Mouse (Mus musculus) adipose tissue, adult 10 weeks (tissue): ENCODE data around the gene Ehf. TPM values are rescaled to one million over a fixed set of nuclear protein-coding genes. Genes with fewer than 3 reads are reported as not detected.

ENCODE experiments used
- polyA plus RNA-seq: library from polyadenylated mRNA; stranded (reverse); fragments of 350-450 nt; fragmentation: Illumina TruSeq; extraction: RNeasy Lipid Tissue Mini Kit (QIAGEN cat#74804); gene quantifications from one replicate; pipeline ENCODE4 v1.2.3, GENCODE M21; 2014; ENCODE audit warnings: low read depth, low replicate concordance

Gene Ehf
- 66.0 TPM for polyA plus RNA-seq

DNA sequence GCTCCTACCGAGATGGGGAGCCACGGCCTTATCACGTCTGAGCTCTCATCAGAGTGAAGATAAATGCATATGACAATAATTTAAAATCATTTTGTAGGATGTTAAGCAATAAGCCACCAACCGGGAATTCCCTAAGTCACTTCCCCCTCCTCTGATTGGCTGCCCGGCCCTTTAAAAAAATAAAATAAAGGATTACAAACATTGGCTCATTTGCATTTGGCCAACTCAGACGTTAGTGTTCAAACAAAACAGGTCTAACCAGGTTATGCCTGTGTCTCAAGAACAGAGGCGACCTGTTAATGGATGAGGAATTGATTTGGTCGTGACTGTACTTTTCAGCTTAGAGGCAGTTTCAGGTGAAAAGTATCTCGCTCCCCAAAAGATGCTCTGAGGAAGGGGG lies at the start of gene Ehf:
TSS of gene Ehf (minus strand) at position 147 of the 400 bp plus-strand sequence.

Other genes starting within 250 kb of the Ehf start
- gene Pdhx, start 229.8 kb downstream of the Ehf start, polyA plus RNA-seq, result 28.4 TPM
- gene Apip, start 229.6 kb downstream of the Ehf start, polyA plus RNA-seq, result 45.9 TPM
- 3.5 TPM for gene Elf5, start 108.4 kb upstream of the Ehf start, polyA plus RNA-seq
- gene Cat, start 181.9 kb upstream of the Ehf start, polyA plus RNA-seq, result 212 TPM